Comparison of ENCODE assay signal across 7 mouse cellular contexts in the genomic region with DNA sequence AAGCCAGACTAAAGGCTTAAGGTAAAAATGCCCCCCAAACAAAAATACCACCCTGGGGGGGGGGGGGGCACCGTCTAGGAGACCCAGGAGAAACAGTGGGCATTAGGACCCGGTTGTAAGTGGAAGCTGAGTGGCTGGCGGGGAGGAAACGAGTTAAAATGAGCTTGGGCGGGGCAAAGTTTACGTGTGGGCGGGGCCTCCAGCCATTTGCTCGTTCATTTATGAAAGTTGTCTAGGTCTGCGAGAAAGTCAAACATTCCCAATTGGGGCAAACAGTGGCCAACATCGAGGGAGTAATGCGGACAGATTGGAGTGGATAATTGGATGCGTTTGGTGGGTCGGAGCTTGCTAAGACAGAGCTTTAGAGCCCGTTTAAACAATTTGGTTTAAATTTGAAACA. TPM values are rescaled to one million over a fixed set of nuclear protein-coding genes. Genes with fewer than 3 reads are reported as not detected.
A peak's percentile ranks its signal among the peaks of the same experiment; 100 is the strongest.
DNase-seq lines count a peak whose midpoint lies in the region; ATAC-seq and TF ChIP-seq lines count a peak whose summit lies in the region.

No protein-coding gene starts in this region.

- peak; percentile 62 for DNase-seq in embryonic facial prominence, embryonic 11.5 days (ENCODE audit: low spot score)
- DNase-seq in heart, postnatal 0 days (ENCODE audit: low spot score), result peak; percentile 39
- DNase-seq in kidney, postnatal 25 days, result peak; percentile 78 to 82
- peak; percentile 85 for DNase-seq in testis, postnatal 10 days (ENCODE audit: low spot score)
- no peak for DNase-seq in right cerebral cortex, adult 2 months (ENCODE audit: low spot score in 2 of 2)

- 24% methylated on average over 14 of the region's 14 CpGs for WGBS in embryonic facial prominence, embryonic 11.5 days
- WGBS in heart, postnatal 0 days, result 18% methylated on average over 14 of the region's 14 CpGs

- 0 out of 2 replicates have a peak, but pooled peaks cover 3% of the 10 kb centered on the region for H3K27me3 ChIP-seq in embryonic facial prominence, embryonic 11.5 days (ENCODE audit: control insufficient read depth, insufficient read depth, low read length)
- H3K27me3 ChIP-seq in heart, postnatal 0 days (ENCODE audit: control insufficient read depth, insufficient read depth, low read length), result no peaks in the 10 kb centered on the region
- peaks cover 54% of the 10 kb centered on the region for H3K27me3 ChIP-seq in megakaryocyte, embryonic 14.5 days (replicated peaks)

- no peak for TF ChIP-seq CTCF in heart, postnatal 0 days (IDR thresholded peaks at IDR 0.05; ENCODE audit: low read depth)

- no peak overlapping the region for H3K4me3 ChIP-seq in embryonic facial prominence, embryonic 11.5 days (ENCODE audit: low read depth, low read length)
- peak overlapping the region; percentile 31 for H3K4me3 ChIP-seq in heart, postnatal 0 days (ENCODE audit: low read depth, low read length)
- peak overlapping the region; percentile 62 for H3K4me3 ChIP-seq in megakaryocyte, embryonic 14.5 days (replicated peaks)

- TF ChIP-seq EP300 in heart, postnatal 0 days (IDR thresholded peaks at IDR 0.05; ENCODE audit: low read depth), result no peak

- H3K4me2 ChIP-seq in embryonic facial prominence, embryonic 11.5 days (ENCODE audit: low read depth, low read length), result peak overlapping the region; percentile 17; the same call in 1 of the 2 replicates
- H3K4me2 ChIP-seq in heart, postnatal 0 days (ENCODE audit: low read depth, low read length), result peak overlapping the region; percentile 53

- H3K9me3 ChIP-seq in embryonic facial prominence, embryonic 11.5 days (replicated peaks; ENCODE audit: control insufficient read depth, low read length), result no peaks in the 10 kb centered on the region
- no peaks in the 10 kb centered on the region for H3K9me3 ChIP-seq in heart, postnatal 0 days (replicated peaks; ENCODE audit: control insufficient read depth, low read length)
- H3K9me3 ChIP-seq in megakaryocyte, embryonic 14.5 days, result peaks cover 7% of the 10 kb centered on the region; the same call in 1 of the 2 replicates

- peak; percentile 46 for ATAC-seq in activated CD4-positive, CD25-positive, alpha-beta regulatory T cell, adult 4 months
- ATAC-seq in embryonic facial prominence, embryonic 11.5 days (replicated peaks; ENCODE audit: insufficient number of reproducible peaks, low FRiP score, low TSS enrichment, low read depth), result 0 out of 2 replicates have a peak, but pooled peaks have one; percentile 29
- peak; percentile 66; the same call in 1 of the 2 replicates for ATAC-seq in heart, postnatal 0 days (ENCODE audit: insufficient read depth, low read depth)

- no peak overlapping the region for H3K27ac ChIP-seq in embryonic facial prominence, embryonic 11.5 days (replicated peaks; ENCODE audit: low read depth, low read length)
- H3K27ac ChIP-seq in heart, postnatal 0 days (ENCODE audit: low read depth), result no peak overlapping the region

- no peaks in the 10 kb centered on the region for H3K4me1 ChIP-seq in embryonic facial prominence, embryonic 11.5 days (ENCODE audit: control insufficient read depth, insufficient read depth, low read length)
- H3K4me1 ChIP-seq in heart, postnatal 0 days (ENCODE audit: control insufficient read depth, insufficient read depth), result no peaks in the 10 kb centered on the region; the same call in 1 of the 2 replicates
- H3K4me1 ChIP-seq in megakaryocyte, embryonic 14.5 days, result no peaks in the 10 kb centered on the region

- no peak overlapping the region for H3K9ac ChIP-seq in embryonic facial prominence, embryonic 11.5 days (replicated peaks; ENCODE audit: low read length)
- H3K9ac ChIP-seq in heart, postnatal 0 days (replicated peaks; ENCODE audit: low read depth, low read length), result no peak overlapping the region

- no peaks in the 10 kb centered on the region for H3K36me3 ChIP-seq in embryonic facial prominence, embryonic 11.5 days (replicated peaks; ENCODE audit: control insufficient read depth, insufficient read depth, low read depth, low read length)
- H3K36me3 ChIP-seq in heart, postnatal 0 days (replicated peaks; ENCODE audit: control insufficient read depth, insufficient read depth, low read length), result no peaks in the 10 kb centered on the region
- H3K36me3 ChIP-seq in megakaryocyte, embryonic 14.5 days (replicated peaks; ENCODE audit: low read length), result no peaks in the 10 kb centered on the region

RNA-seq across cellular contexts. Expression of a gene that starts 5.5 kb away (rescaled TPM):
- polyA plus RNA-seq in activated CD4-positive, CD25-positive, alpha-beta regulatory T cell, adult 4 months (2017; shearing (Covaris generic)), result 1 to 10 TPM; 3.9 to 6.7 TPM
- 0.84 and 3.2 TPM in 2 replicates for polyA plus RNA-seq in embryonic facial prominence, embryonic 11.5 days (2014; fragmentation: Nextera tagmentation; extraction: Ambion mirVana)
- 11.6 and 13.1 TPM in 2 replicates for total RNA-seq in heart, postnatal 0 days (2014; rRNA removed; ENCODE audit: low replicate concordance)
- polyA plus RNA-seq in heart, postnatal 0 days (2015; fragmentation: Nextera tagmentation; extraction: Ambion mirVana), result 7.0 and 7.2 TPM in 2 replicates
- 0.23 TPM in 1 of 2 replicates, not detected in the other for polyA plus RNA-seq in megakaryocyte, embryonic 14.5 days (2012; ENCODE audit: insufficient read depth, low replicate concordance)

RNA-seq across cellular contexts. Expression of a gene that starts 26.0 kb away (rescaled TPM):
- 100 to 1,000 TPM; 119 to 153 TPM for polyA plus RNA-seq in activated CD4-positive, CD25-positive, alpha-beta regulatory T cell, adult 4 months (2017; shearing (Covaris generic))
- 861 and 931 TPM in 2 replicates for polyA plus RNA-seq in embryonic facial prominence, embryonic 11.5 days (2014; fragmentation: Nextera tagmentation; extraction: Ambion mirVana)
- 871 and 905 TPM in 2 replicates for total RNA-seq in heart, postnatal 0 days (2014; rRNA removed; ENCODE audit: low replicate concordance)
- polyA plus RNA-seq in heart, postnatal 0 days (2015; fragmentation: Nextera tagmentation; extraction: Ambion mirVana), result 527 and 544 TPM in 2 replicates
- 298 and 687 TPM in 2 replicates for polyA plus RNA-seq in megakaryocyte, embryonic 14.5 days (2012; ENCODE audit: insufficient read depth, low replicate concordance)

RNA-seq across cellular contexts. Expression of a gene that starts 43.7 kb away (rescaled TPM):
- polyA plus RNA-seq in activated CD4-positive, CD25-positive, alpha-beta regulatory T cell, adult 4 months (2017; shearing (Covaris generic)), result 10 to 100 TPM; 11.0 TPM
- polyA plus RNA-seq in embryonic facial prominence, embryonic 11.5 days (2014; fragmentation: Nextera tagmentation; extraction: Ambion mirVana), result 53.6 and 54.1 TPM in 2 replicates
- total RNA-seq in heart, postnatal 0 days (2014; rRNA removed; ENCODE audit: low replicate concordance), result 137 and 139 TPM in 2 replicates
- polyA plus RNA-seq in heart, postnatal 0 days (2015; fragmentation: Nextera tagmentation; extraction: Ambion mirVana), result 77.4 and 83.2 TPM in 2 replicates
- 7.5 and 29.6 TPM in 2 replicates for polyA plus RNA-seq in megakaryocyte, embryonic 14.5 days (2012; ENCODE audit: insufficient read depth, low replicate concordance)

Comparison
In these comparisons a context has a peak if more than half of its experiments do, and no peak if none do; other contexts are left out.
1. DNase-seq: peak in embryonic facial prominence, embryonic 11.5 days (single experiment), heart, postnatal 0 days (single experiment), kidney, postnatal 25 days (2 of 2) and testis, postnatal 10 days (single experiment); none in right cerebral cortex, adult 2 months (0 of 2).
2. Peak in every context shown above with its lines, with median percentiles within 50 percentile points of each other: ATAC-seq.